Mouse (Mus musculus): ENCODE measurements around the gene Atxn1. TPM values are rescaled to one million over a fixed set of nuclear protein-coding genes. Genes with fewer than 3 reads are reported as not detected.

Atxn1 gene
- total RNA-seq, 2 experiments from 2014 or later = 7.2 to 16.8 TPM

GRCm38 (mm10) chr13:45836377-45837054, 128.3 kb downstream of the Atxn1 start:
- no peak for ATAC-seq (replicated peaks; ENCODE audit: poor library complexity)

DNA sequence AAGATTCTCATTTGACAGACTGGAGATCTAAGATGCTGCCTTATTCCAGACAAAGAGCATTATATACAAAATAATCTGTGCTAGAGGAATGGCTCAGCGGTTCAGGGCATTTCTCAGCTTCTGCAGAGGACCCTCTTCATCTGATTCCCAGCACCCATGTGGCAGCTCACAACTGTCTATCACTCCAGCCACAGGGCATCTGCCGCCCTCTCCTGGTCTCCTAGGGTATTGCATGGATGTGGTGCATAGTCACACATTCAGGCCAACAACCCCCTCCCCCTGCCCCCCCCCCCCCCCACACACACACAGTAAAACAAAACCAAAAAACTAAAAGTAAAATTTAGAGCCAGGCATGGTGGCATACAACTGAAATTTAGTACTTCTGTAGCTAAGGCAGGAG, 130.5 kb downstream of the Atxn1 start:
- ATAC-seq (replicated peaks; ENCODE audit: poor library complexity) = no peak

DNA sequence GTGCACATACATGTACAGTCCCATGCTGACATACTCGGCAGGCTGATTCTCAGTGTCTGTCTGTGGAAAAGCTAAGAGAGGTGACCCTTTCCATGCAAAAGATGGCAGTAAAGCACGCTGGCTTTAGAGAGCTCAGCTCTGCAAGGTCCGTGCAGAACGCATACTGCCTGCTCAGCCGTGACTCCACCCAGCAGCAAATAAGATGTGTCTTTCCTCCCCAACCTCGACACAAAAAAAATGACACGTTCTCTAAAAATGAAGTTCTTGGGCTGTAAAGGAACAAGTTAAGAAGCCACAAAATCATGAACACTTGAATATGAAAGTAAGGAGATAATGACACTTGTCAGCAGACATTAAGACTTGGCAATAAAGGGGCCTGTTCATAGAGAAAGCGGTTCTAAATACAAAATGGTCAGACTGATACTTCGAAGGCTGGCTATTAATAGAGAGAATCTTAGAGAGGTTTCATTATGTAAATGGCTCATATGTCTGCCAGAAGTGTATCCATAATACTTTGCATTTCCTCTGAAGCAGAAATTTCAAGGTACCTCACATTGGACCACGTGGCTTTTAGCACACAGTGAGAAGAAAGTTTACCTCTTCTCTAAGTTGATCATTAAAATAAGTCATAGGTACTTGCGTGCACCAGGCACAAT, 132.0 kb downstream of the Atxn1 start:
- no peak for ATAC-seq (replicated peaks; ENCODE audit: poor library complexity)

- no peak for ATAC-seq (replicated peaks; ENCODE audit: poor library complexity)
Observed at GRCm38 (mm10) chr13:45829341-45829936, 135.4 kb downstream of the Atxn1 start.

DNA sequence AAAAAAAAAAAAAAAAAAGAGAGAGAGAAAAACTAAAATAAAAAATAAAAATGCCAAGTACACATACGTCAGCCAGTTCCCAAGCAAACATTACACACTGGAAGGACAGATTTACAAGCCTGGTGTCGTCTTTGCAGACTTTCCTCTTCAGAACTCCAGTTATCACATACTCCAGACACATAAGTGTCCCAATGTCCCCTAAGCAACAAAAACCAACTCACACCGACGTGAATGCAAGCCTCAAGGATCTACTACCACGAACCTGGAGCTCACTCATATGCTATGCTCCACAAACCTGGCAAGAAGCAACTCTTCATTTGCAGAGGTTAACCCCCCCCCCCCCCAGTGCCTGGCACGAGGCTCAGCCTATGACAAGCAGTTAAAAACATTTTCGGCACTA, 136.8 kb downstream of the Atxn1 start:
- ATAC-seq (replicated peaks; ENCODE audit: poor library complexity) = no peak

- no peak for ATAC-seq (replicated peaks; ENCODE audit: poor library complexity)
Observed at GRCm38 (mm10) chr13:45827619-45828018, 137.2 kb downstream of the Atxn1 start.

- no peak for ATAC-seq (replicated peaks; ENCODE audit: poor library complexity)
Observed at GRCm38 (mm10) chr13:45827046-45827596, 137.7 kb downstream of the Atxn1 start.

- no peak for ATAC-seq (replicated peaks; ENCODE audit: poor library complexity)
Observed at GRCm38 (mm10) chr13:45822491-45822829, 142.3 kb downstream of the Atxn1 start.

GRCm38 (mm10) chr13:45821764-45822490, 142.9 kb downstream of the Atxn1 start:
- ATAC-seq (replicated peaks; ENCODE audit: poor library complexity) = no peak

DNA sequence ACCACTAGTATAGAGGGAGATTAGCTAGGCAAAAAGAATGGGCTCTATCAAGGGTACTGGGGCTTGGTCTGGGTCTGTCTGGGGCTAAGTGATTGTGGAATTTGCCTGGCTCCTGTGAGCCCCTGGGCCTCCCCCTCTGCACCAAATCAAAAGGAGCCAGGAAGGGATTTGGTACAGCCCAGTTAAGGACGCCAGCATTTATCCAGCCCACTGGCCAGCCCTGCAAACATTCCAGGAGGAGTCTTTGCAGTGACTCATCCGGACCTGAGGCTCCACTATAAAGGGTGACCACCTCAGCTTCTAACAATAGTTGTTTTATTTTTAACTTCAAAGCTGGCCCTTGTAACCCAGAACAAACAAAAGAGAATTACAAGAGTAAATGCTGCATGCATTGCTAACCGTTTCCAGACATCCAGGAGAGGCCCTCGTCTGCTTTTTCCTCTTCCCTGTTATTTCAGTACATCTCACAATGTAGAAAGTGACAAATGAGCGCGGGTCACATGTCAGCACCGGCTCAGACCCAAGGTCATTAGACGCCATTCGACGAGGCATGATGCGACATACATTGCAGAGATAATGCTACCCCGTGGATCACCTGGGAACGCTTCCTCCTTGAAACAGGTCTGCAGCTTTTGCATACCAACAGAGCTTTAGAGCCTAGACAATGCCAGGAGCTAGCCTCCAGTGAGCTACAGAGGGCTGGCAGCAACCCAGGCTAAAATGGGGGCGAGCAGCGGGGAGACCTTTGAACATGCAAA, 144.2 kb downstream of the Atxn1 start:
- no peak for ATAC-seq (replicated peaks; ENCODE audit: poor library complexity)

GRCm38 (mm10) chr13:45816670-45817069, 148.1 kb downstream of the Atxn1 start:
- no peak for ATAC-seq (replicated peaks; ENCODE audit: poor library complexity)

DNA sequence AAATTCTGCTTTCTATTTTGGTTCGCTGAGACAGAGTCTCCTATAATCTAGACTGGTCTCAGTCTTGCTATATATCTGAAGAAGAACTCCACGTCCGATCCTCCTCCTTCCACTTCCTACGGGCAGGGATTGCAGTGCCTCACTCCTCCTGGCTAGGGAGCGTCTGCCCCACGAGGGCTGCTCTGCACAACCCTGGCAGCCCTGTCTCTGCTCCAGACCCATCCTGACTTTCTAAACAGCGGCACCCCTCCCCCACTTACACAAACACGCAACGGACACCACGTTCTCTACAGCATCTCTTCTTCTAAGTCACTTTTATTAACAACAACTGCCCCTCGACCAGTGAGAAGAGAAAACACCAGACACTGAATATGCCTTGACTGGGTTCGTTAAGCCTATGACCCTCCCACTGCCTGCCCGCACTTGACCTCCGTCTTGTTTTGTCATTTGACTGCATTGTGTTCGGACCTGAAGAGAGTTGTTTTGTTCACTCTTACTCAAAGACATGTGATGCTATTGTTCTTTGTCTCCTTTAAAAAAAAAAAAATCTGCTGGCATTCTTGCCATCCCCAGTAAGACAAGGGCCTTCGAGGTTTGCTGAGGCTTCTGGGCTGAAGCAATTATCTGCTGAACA, 154.9 kb downstream of the Atxn1 start:
- ATAC-seq (replicated peaks; ENCODE audit: poor library complexity) = no peak

DNA sequence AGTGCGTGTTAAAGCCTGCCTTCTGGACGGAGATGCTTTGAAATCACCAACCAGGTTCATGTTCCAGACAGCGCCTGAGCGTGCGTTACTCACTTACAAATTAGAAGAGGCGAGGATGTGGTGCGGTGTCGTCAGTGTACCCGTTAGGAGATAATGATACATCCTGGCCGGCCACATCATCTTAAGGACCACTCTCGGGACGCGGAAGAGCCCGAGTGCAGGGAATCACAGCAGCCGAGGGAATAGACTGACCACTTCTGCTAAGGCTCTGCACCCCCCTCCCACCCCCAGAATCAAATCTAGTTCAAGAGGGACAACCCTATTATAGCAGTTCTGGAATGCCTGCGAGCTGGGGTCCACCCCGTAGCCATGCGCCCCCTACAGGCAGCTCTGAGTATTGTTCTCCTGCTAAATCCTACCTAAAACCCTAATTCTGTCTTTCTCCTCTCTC, 157.2 kb downstream of the Atxn1 start:
- 0 out of 2 replicates have a peak, but pooled peaks have one; percentile 57 for ATAC-seq (replicated peaks; ENCODE audit: poor library complexity)

DNA sequence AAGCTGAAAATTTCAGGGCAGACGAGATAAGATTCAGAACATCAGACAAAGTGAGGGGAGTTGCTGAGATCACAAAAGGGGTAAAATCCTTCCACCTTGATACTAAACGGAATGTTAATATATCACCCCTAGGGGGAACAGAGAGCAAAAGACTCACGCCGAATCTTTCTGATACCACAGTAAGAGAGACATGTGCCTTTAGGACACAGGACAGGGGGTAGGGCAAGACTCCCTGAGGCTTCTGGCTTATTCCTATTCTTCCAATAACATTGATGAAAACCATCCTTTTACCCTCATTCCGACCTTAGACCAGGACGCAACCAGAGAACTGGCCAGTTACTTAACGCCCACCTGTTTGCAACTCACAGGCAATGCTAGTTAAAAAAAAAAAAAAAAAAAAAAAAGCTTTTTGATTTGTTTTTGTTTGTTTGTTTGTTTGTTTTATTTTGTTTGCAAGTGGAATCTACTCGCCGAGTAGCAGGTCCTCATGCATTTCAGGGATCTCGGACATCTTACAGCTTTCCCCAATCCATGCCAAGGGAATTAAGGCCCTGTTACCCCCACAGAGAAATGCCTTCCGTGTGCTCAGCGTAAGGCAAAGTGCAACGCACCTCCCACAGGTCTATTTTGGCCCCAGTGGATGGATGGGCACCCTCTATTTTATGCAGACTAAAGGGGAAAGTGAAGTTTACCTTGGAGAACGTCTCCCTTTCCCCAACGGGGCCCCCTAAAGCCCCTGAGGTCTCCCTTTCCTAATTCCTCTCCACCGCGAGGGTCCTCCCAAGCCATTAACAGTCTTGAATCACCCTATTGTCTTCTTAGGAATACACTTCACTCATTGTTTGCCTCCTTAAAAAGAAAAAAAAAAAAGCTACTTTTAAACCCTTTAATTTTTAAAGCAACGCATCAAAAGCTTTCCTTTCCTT, 157.9 kb downstream of the Atxn1 start:
- ATAC-seq (replicated peaks; ENCODE audit: poor library complexity) = no peak

GRCm38 (mm10) chr13:45805915-45806599, 158.8 kb downstream of the Atxn1 start:
- ATAC-seq (replicated peaks; ENCODE audit: poor library complexity) = no peak

DNA sequence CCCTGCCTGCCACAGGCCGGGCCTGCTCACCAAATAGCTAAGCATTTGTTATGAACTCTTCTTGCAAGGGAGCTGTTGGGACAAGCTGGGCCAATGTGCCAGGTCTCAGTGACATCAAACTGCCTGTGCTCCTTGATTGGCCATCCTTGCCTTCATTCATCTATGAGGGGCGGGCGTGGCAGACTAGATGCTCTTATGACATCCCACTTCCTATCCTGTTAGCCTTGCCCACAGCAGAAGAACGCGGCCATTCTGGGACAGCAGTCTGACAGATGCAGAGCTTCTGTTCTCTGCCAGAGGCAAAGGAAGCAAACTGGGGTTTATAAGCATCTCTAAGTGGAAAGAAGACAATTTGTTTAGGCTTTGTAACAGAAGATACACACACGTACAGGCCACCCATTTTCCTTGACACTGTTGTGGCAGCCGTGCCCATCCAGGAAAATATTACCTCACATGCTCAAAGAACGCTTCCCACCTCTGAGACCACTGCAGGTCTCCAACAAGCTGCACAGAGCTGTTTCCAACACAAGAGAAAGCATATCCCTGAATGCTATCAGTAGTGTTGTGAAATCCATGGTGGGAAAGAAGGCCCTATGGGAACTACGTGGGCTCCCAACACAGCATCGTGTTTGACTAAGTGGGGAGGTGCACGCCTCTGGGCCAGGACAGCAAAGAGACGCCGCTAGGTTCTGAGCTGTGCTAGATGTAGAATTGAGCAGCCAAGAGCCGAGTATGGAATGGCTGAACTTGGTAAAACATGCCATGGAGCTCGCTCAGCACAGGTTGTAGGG, 162.0 kb downstream of the Atxn1 start:
- ATAC-seq (replicated peaks; ENCODE audit: poor library complexity) = peak; percentile 68

GRCm38 (mm10) chr13:45798248-45798647, 166.6 kb downstream of the Atxn1 start:
- ATAC-seq (replicated peaks; ENCODE audit: poor library complexity) = no peak

DNA sequence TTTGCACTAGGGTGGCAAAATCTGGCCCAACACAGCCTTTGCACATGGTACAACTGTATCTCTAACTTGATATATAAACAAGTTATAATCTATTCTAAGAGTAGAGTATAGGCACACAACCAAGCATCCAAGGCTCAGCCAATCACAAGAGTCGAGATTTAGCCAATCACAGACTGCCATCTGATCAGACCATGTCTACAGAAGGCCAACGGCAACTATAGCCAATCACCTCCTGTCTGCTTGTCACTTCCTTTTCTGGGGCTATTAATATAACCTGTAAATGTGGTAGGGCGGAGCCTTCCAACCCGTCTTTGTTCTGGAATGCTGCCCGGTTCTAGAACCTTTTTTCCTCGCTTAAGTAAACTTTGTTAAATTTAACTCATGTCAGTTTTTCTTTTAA, 167.1 kb downstream of the Atxn1 start:
- ATAC-seq (replicated peaks; ENCODE audit: poor library complexity) = peak; percentile 76

All from megakaryocyte progenitor cell, adult 5-6 weeks (primary cell).